Mouse (Mus musculus) heart, adult 2 months (tissue): ENCODE results near the gene B230217C12Rik.

ENCODE experiments used
- CTCF ChIP-seq: fragments of 200-600 bp; IDR thresholded peaks from 2 replicates; pipeline ENCODE4 v1.8.1; 2022; ENCODE audit warnings: antibody characterized with exemption, mild to moderate bottlenecking, moderate library complexity
- EP300 ChIP-seq: fragments of 200-500 bp; IDR thresholded peaks from 2 replicates; pipeline ENCODE4 v1.6.1; 2011; ENCODE audit warnings: low read depth, low read length, control low read depth; ENCODE audit not compliant: insufficient read depth
- POLR2A ChIP-seq: fragments of 200-500 bp; IDR thresholded peaks from 2 replicates; pipeline ENCODE4 v1.6.1; 2011; ENCODE audit warnings: mild to moderate bottlenecking, low read depth, low read length, control low read depth; ENCODE audit not compliant: insufficient read depth

DNA sequence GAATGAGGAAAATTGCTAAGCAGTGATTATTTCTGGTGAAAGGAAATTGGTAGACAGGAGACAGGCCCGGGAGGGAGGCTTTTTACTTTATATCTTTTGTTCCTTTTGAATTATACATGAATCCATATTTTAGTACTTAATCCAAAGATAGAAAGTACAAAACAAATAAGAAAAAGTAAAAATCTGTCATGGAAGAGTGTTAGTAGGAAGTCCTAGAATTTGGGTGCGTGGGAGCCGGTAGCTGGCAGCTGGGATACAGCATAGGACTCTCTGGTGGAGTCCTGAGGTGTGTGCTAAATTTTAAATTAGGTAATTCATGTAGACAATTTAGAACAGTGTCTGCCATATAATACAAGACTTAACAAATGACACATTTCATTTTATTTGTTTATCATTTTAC, 27.0 kb downstream of the B230217C12Rik start:
- TF ChIP-seq CTCF: no peak
- TF ChIP-seq EP300: no peak
- no peak for TF ChIP-seq POLR2A
